Mouse (Mus musculus): ENCODE data around the gene Fat3.
A peak's percentile ranks its signal among the peaks of the same experiment; 100 is the strongest.

The Fat3 gene

GRCm38 (mm10) chr9:16226545-16226944 is 274.5 kb downstream of the Fat3 start:
- DNase-seq: no peak

- DNase-seq: peak; percentile 70
These were observed 279.2 kb downstream of the Fat3 start for GRCm38 (mm10) chr9:16221885-16222284.

- DNase-seq: no peak
These were observed 284.9 kb downstream of the Fat3 start for GRCm38 (mm10) chr9:16216235-16216634.

DNA sequence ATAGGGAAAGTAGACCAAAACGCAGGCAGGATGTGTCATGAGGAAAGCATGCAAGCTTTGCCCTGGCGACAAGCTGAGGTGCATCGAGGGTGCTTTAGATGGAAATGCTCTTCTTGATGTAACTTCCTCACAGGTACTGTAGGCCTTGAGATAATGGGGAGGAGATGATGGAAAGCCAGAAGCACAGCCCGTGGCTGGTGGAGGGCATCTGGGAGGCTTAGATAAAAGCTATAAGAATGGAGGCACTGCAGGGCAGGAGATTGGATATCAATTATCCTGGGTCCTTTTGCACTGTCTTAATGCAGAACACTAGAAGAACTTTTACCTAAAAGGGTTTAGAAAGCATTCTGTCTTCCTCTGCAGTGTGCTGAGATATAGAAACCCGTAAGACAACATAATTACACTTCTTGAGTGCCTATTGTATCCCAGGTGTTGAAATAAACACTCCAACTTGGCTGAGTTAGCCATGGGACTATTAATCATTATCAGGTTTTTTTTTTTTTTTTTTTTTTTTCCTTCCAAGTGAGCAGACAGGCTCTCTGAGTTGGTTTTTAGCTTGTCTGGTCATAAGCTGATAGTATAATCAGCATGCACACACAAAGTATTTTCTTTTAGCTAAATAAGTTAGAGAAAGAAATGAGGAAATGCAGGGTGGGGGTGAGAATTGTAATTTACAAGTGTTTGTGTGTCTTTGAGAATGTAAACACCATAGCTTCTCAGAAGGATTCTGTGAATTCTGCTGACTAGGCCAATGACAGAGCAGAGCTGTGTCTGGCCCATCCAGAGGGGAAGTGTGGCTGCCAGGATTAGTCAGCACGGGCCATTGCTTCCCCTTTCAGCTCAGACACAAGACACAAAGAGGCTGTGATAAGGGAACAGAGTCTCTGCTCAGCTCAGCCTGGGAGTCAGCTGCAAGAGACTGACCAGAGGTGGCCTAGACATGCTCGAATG is 286.1 kb downstream of the Fat3 start:
- DNase-seq: no peak

- DNase-seq: no peak
These were observed 287.8 kb downstream of the Fat3 start for GRCm38 (mm10) chr9:16213324-16213723.

- DNase-seq: no peak
These were observed 288.5 kb downstream of the Fat3 start for GRCm38 (mm10) chr9:16212628-16213027.

- peak; percentile 32 for DNase-seq
These were observed 288.9 kb downstream of the Fat3 start for GRCm38 (mm10) chr9:16212163-16212562.

- DNase-seq: no peak
These were observed 289.6 kb downstream of the Fat3 start for GRCm38 (mm10) chr9:16211468-16211867.

DNA sequence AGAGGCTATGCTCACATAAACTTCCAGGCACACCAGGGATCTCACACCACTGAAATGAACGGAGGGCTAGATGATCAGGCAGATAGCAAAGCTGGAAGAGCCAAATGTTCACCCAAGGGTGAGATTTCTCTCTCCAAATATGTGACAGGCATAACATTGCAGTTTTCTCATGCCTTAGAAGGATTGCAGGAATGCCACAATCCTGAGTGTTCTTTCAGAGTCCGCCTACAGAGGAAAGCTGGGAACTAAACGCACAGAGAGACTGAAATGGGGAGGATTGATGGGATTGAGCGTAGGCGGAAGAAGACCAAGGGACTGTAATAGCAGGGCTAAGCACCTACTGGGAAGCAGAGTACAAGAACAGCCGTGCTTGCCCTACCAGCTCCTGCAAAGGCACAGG is 298.8 kb downstream of the Fat3 start:
- no peak for DNase-seq

DNA sequence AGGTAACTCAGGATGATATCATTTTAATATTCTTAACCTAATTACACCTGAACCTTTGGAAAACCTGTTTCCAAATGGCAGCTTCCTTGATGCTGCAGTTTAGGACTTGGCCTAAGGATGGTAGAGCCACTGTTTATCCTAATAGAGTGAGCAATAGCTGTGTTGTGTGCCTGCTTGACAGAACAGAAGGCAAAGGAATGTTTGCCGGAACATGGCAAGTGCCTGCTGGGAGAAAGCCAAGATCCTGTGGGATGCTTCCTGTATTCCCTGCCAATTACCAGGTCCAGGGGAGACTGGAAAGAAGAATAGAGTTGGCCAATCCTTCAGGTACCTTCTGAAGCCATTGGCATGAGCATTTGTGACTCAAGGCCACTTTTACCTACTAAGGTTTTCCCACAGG is 300.1 kb downstream of the Fat3 start:
- DNase-seq: peak; percentile 87

DNA sequence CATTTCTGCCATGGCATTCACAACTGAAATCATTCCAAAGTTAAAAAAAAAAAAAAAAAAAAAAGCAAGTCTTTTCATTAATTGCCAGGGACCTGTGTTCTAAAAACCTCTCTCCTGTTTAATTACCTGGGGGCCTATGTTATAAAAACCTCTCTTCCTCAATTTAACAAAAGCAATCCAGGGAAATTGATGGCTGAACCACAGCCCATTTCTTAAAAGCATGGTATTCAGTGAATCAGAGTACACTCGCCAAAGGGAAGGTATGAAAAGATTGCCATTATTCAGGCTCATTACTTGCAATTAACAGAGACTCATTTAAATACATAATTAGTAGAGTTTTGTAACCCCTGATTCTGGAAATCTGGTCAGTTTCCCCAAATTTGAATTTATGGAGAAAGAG is 314.6 kb downstream of the Fat3 start:
- DNase-seq: no peak

GRCm38 (mm10) chr9:16169238-16169637 is 331.8 kb downstream of the Fat3 start:
- DNase-seq: peak; percentile 66

DNA sequence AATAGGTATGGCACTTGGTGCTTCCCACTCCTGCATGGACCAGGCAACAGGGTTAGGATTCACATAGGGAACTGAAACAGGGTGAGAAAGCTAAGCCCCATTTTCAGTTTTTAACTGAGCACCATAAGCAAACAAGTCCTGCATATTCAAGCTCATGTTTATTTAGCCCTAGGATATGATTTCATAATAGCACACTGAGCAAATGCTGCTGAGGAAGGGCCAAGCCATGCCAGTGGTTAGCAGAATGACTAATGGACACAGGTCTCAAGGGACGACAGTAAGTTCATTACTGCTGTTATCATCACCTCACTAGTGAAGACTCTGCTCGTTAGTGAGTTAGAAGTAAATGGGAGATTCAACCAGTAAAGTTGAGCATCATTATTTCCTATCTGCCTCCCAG is 333.0 kb downstream of the Fat3 start:
- DNase-seq: no peak

GRCm38 (mm10) chr9:16159366-16159765 is 341.7 kb downstream of the Fat3 start:
- no peak for DNase-seq

GRCm38 (mm10) chr9:16153580-16153930 is 347.5 kb downstream of the Fat3 start:
- no peak for DNase-seq

DNA sequence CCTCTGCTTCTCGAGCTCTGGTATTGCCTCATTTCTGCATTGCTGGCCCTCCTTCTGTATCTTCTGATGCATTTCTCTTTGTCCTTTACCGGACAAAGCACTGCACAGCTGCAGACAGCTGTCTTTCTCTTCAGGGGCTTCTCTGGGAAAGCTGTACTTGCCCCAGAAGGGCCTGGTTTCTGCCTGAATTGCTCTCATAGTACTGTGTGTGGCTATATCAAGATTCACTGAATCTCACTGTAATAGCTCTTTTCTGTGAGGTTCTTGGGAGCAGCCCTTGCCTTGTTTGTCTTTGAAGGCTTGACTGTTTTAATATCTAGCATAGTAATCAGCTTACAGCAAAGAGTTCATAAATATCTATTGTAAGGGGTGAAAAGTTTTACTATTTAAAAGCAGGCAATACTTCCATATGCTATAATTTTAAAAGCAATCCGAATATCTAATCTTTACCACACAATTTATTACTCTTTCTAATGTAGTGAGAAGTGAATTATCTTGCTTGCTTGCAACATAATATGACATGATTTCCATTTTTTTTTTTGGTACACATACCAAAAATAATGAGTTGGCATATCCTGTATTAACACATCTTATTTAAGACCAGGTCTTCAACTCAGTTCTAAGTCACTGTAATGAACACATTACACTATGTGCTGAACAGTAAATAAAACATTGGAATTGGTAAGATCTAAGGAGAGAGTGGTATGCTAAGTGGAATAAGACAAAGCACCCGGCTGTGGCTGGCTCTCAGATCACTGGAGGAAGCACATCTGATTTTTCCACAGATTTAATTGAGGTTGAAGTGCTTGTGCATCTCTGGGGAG is 348.1 kb downstream of the Fat3 start:
- no peak for DNase-seq

GRCm38 (mm10) chr9:16150046-16150445 is 351.0 kb downstream of the Fat3 start:
- no peak for DNase-seq

- no peak for DNase-seq
These were observed 353.4 kb downstream of the Fat3 start for GRCm38 (mm10) chr9:16147735-16148134.

GRCm38 (mm10) chr9:16144684-16145083 is 356.4 kb downstream of the Fat3 start:
- no peak for DNase-seq

DNA sequence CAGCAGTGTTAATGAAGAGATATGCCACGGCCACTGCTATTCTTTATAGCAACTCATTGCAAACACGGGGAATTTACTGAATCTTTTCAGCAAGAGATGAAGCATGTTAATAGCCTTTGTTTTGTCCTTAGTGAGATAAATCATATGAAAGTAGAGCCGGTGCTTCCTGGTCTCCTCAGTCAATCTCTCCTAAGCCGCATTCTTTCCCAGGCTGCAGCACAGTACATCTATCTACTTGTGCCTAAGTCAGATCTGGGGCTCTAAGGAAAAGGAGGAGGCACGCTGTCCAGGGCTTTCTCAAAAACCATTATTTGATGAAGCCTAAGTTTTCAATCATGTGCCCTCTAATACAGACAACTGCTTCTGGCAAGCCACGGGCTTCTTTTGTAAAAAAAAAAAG is 361.8 kb downstream of the Fat3 start:
- no peak for DNase-seq

DNA sequence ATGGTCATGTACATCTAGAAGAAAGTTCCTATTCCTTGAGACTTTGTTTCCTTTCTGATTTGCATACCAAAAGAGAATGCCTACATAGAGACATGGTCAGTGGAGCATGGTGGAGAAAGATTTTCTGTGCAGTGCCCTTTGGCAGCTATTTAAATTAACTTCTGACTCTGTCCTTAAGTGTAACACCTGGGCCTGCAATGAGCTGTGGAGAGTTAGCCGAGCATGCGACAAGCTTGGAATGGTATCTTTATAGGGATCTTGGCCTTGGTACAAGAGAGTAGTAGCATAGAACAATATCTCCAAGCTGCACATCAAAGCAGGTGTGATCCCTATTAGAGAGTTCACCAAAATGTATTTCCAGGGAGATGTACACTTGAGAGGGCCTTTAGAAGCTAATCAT is 368.0 kb downstream of the Fat3 start:
- DNase-seq: no peak

- DNase-seq: no peak
These were observed 368.5 kb downstream of the Fat3 start for GRCm38 (mm10) chr9:16132594-16132993.

- no peak for DNase-seq
These were observed 379.3 kb downstream of the Fat3 start for GRCm38 (mm10) chr9:16121756-16122155.
